Mouse (Mus musculus): ENCODE measurements around the gene Gm5089. TPM values are rescaled to one million over a fixed set of nuclear protein-coding genes. Genes with fewer than 3 reads are reported as not detected.

The Gm5089 gene
- total RNA-seq, 1 experiment from 2014 or later: not detected

GRCm38 (mm10) chr14:122403422-122403940, 47.4 kb downstream of the Gm5089 start:
- ATAC-seq (replicated peaks; ENCODE audit: insufficient number of reproducible peaks, low FRiP score, low TSS enrichment, poor library complexity, severe bottlenecking): no peak

DNA sequence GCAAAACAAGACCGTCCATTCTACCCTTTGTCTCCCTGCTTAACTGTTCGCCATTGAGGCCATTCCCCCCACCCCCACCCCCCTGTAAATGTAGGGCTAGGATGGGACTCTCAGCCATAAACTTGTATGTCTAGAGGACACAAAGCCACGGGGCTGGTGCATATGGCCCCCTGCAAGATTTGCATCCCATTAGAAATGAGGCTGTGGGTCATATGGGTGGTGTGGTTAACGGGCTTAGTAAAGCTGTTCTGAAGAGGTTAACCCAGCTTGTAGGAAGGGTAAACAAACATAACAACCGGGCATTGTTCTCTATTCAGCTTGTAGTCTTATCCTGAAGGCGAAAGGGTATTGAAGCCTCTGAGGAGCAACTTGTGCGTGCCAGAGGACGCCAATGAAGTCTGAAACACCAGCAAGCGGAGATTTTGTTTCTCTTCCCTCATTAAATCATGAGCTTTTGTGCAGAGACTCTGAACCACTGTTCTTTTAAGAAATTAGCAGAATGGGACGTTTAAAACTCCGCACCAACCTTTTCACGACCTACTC, 48.1 kb downstream of the Gm5089 start:
- no peak for ATAC-seq (replicated peaks; ENCODE audit: insufficient number of reproducible peaks, low FRiP score, low TSS enrichment, poor library complexity, severe bottlenecking)

DNA sequence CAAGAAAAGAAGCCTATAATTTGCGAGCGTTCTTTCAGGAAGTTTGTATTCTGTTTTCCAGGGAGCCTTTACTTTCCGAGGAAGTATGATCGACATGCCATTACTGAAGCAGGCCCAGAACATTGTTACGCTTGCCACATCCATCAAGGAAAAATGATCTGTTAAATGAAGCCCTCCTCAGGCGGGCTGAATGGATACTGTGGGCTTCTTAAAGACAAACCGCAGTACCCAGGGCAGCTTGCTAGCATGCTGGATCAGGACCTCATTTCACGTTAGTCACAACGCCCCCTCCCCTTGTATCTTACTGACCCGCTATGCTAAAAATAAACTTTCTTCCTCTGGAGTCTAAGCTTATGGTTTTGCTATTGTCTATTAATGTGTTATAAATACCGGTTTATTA, 49.0 kb downstream of the Gm5089 start:
- ATAC-seq (replicated peaks; ENCODE audit: insufficient number of reproducible peaks, low FRiP score, low TSS enrichment, poor library complexity, severe bottlenecking): no peak

DNA sequence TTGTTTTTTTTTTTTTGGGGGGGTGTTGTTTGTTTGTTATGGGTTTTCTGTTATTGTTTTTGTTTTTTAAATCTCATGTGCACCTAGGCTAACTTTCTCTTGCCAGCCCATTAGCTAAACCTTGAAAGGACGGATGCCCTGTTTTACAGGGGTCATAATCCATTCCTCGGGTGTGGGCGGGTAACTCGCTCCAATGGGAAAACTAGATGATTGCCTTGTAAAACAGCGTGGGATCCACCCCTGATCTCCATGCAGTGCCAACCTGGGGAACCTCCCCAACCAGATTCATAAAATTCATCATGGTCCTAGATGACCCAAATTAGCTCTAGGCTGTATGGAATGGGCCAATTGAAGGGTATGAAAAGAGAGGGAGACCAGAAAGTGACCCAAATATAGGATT, 51.0 kb downstream of the Gm5089 start:
- no peak for ATAC-seq (replicated peaks; ENCODE audit: insufficient number of reproducible peaks, low FRiP score, low TSS enrichment, poor library complexity, severe bottlenecking)

- no peak for ATAC-seq (replicated peaks; ENCODE audit: insufficient number of reproducible peaks, low FRiP score, low TSS enrichment, poor library complexity, severe bottlenecking)
Observed at GRCm38 (mm10) chr14:122398676-122399075, 52.2 kb downstream of the Gm5089 start.

DNA sequence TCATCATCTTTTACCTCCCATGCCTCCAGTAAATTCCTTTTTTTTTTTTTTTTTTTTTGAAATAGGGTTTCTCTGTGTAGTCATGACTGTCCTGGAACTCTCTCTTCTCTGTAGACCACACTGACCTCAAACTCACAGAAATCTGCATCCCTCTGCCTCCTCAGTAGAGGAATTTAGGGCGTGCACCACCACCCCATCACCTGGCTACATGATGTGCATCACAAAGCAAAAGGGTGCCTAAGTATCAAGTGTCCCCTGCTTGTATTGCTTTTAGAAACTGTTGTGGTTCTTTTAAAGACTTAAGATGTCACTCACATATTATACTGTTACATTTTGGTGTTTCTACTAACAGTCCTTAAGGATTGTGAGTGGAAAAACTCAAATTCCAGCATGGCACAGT, 57.8 kb downstream of the Gm5089 start:
- ATAC-seq (replicated peaks; ENCODE audit: insufficient number of reproducible peaks, low FRiP score, low TSS enrichment, poor library complexity, severe bottlenecking): no peak

- ATAC-seq (replicated peaks; ENCODE audit: insufficient number of reproducible peaks, low FRiP score, low TSS enrichment, poor library complexity, severe bottlenecking): no peak
Observed at GRCm38 (mm10) chr14:122390935-122391334, 60.0 kb downstream of the Gm5089 start.

GRCm38 (mm10) chr14:122389684-122390370, 61.1 kb downstream of the Gm5089 start:
- no peak for ATAC-seq (replicated peaks; ENCODE audit: insufficient number of reproducible peaks, low FRiP score, low TSS enrichment, poor library complexity, severe bottlenecking)

DNA sequence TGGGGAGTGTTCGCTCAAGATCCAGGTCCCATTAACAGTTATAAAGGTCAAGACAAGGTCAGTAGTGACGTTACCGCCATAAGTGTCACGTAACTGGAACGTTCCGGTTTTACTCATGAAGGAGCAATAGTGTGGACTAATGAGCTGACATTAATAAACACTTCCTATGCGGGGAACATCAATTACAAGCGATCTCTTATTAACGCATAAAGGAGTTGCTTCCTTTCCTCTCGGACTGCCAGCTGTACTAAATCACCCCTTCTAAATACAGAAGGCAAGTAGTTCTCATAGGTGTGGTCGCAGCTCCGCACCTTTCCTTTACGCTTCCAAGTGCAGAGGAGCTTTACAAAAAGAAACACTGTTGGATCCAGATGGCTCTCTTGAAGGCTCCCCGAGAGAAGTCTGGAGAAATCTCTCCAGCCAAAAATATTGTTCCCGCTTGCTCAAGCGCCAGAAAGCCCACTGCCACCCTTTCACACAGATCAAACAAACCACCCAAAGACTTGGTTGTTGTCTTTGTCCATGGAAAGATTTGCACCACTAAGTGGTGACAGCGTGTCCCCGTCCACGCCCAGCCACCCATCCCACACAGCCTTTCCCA, 62.4 kb downstream of the Gm5089 start:
- no peak for ATAC-seq (replicated peaks; ENCODE audit: insufficient number of reproducible peaks, low FRiP score, low TSS enrichment, poor library complexity, severe bottlenecking)

GRCm38 (mm10) chr14:122387781-122388180, 63.1 kb downstream of the Gm5089 start:
- no peak for ATAC-seq (replicated peaks; ENCODE audit: insufficient number of reproducible peaks, low FRiP score, low TSS enrichment, poor library complexity, severe bottlenecking)

DNA sequence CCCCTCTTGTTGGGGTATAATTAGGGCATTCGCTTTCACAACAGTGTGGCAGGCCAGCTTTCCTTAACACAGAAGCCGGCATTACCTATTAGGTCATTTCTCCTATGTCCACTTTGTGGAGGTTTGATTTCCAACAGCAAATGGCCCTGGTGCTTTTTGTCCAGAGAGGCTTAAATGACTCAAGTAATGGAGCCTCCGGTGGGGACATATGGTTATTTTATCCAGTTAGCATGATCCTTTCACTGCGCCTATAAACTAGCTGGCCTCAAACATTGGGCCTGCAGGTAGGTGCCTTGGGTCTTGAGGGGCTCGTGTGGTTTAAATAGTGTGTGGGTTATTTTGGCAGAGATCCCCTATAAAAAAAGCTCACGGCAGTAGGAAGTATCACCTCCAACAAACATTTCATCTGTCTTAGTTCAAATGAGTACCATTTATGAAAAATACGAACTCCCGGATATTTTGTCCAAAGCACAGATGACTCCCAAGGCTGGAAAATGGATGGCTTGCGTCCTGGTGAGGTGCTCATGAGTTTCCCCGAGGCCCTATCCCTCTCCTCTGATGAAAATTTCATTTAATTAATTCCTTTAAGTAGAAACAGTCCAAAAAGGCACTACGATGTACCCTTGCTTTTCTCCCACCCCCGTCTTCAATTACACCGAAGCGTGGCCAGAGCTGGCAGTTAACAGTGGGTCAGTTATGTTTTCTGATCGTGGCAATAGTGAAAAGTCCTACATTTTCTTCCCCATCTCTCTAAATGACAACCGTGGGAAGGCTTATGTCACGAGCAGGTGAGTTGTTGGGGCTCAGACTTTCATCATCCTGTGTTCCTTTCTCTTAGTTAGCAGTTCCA, 64.4 kb downstream of the Gm5089 start:
- no peak for ATAC-seq (replicated peaks; ENCODE audit: insufficient number of reproducible peaks, low FRiP score, low TSS enrichment, poor library complexity, severe bottlenecking)

GRCm38 (mm10) chr14:122385758-122386157, 65.2 kb downstream of the Gm5089 start:
- no peak for ATAC-seq (replicated peaks; ENCODE audit: insufficient number of reproducible peaks, low FRiP score, low TSS enrichment, poor library complexity, severe bottlenecking)

GRCm38 (mm10) chr14:122385238-122385534, 65.7 kb downstream of the Gm5089 start:
- no peak for ATAC-seq (replicated peaks; ENCODE audit: insufficient number of reproducible peaks, low FRiP score, low TSS enrichment, poor library complexity, severe bottlenecking)

Other genes starting within 250 kb of the Gm5089 start
- gene Zic5, start 14.6 kb upstream of the Gm5089 start, total RNA-seq (2017): 0.38 TPM in 1 of 3 replicates, not detected in the others
- gene Zic2, start 24.3 kb upstream of the Gm5089 start, total RNA-seq (2017): not detected in 3 replicates
- not detected in 3 replicates for gene Gm10837, start 39.5 kb upstream of the Gm5089 start, total RNA-seq (2017)
- gene Pcca, start 83.2 kb upstream of the Gm5089 start, total RNA-seq (2017): 17.2 to 34.0 TPM (median 25.9 TPM) in 3 replicates

All from monocyte, adult 5-6 weeks (primary cell).